Mouse (Mus musculus) heart, adult 2 months (tissue): ENCODE measurements at regions not wholly inside any gene's neighbourhood (a gene's known extent, or its start where the extent isn't known, plus 50 kb on each side); places are given as distances from the start of the nearest gene placed in this dataset.

Source experiments
- CTCF ChIP-seq: fragments of 200-600 bp; IDR thresholded peaks from 2 replicates; pipeline ENCODE4 v1.8.1; 2022; ENCODE audit warnings: antibody characterized with exemption, mild to moderate bottlenecking, moderate library complexity
- EP300 ChIP-seq: fragments of 200-500 bp; IDR thresholded peaks from 2 replicates; pipeline ENCODE4 v1.6.1; 2011; ENCODE audit warnings: low read depth, low read length, control low read depth; ENCODE audit not compliant: insufficient read depth
- POLR2A ChIP-seq: fragments of 200-500 bp; IDR thresholded peaks from 2 replicates; pipeline ENCODE4 v1.6.1; 2011; ENCODE audit warnings: mild to moderate bottlenecking, low read depth, low read length, control low read depth; ENCODE audit not compliant: insufficient read depth

DNA sequence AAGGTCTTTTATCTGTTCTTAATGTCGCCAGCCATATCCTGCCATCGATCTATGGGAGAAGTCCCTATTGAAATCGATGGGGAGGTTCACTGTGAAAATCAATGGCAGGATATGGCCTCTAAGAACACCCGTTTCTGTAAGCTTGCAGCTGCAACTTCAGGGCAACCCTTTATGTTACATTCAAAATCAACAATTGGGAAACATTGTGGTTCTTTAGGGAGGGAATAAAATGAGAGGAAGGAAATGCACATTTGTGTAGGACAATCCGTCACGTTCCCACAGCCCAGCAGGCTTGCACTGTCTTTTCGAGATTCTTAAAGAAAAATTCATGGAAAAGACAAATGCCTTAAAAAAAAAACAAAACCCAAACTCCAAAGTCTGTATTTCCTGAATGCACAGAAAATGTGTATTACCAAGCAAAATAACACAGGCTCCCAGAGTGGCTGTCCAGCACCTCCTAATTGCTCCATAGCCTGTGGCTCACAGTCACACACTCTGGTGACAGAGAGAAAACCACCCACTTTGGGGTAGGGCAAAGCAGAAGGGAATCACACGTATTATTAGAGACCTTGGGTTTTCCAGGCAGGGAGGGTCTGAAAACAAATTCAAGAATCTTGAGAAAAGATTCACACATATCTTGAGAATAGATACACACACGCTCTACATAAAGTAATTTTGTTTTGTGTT, 510.9 kb upstream of the Nrp1 start:
- TF ChIP-seq CTCF (no peak), POLR2A (no peak), EP300 (no peak)
